Mouse (Mus musculus) granulocyte monocyte progenitor cell, adult 5-6 weeks (primary cell): ENCODE results near the gene Gcgr. TPM values are rescaled to one million over a fixed set of nuclear protein-coding genes. Genes with fewer than 3 reads are reported as not detected.

Experiments used
- ATAC-seq: replicated peaks from 2 replicates; pipeline ENCODE4 v1.8.0; 2016; ENCODE audit warnings: mild to moderate bottlenecking, moderate TSS enrichment, inconsistent platforms; ENCODE audit not compliant: poor library complexity, severe bottlenecking
- total RNA-seq, 2 experiments: library from RNA; stranded (forward) in 1 of 2; stranded (reverse) in 1 of 2; fragments of 200-712, 200-1000 nt in 1 of 2; fragments of >200 nt in 1 of 2; fragmentation: Nextera tagmentation in 1 of 2; gene quantifications; 2 replicates each; pipeline ENCODE4 v1.2.3; 2014 to 2017

The Gcgr gene
- total RNA-seq, 2 experiments from 2014 or later, result not detected

GRCm38 (mm10) chr11:120560952-120561728 is 30.6 kb downstream of the Gcgr start:
- ATAC-seq, result no peak

- no peak for ATAC-seq
Measured at GRCm38 (mm10) chr11:120562949-120563348, 32.5 kb downstream of the Gcgr start.

GRCm38 (mm10) chr11:120565114-120565513 is 34.6 kb downstream of the Gcgr start:
- no peak for ATAC-seq

GRCm38 (mm10) chr11:120568324-120568723 is 37.8 kb downstream of the Gcgr start:
- ATAC-seq, result no peak

- peak; percentile 36 for ATAC-seq
Measured at GRCm38 (mm10) chr11:120571122-120571521, 40.6 kb downstream of the Gcgr start.

GRCm38 (mm10) chr11:120571754-120572416 is 41.4 kb downstream of the Gcgr start:
- ATAC-seq, result no peak

- ATAC-seq, result no peak
Measured at GRCm38 (mm10) chr11:120572417-120572751, 41.9 kb downstream of the Gcgr start.

GRCm38 (mm10) chr11:120572752-120573584 is 42.5 kb downstream of the Gcgr start, which contains the start of gene P4hb:
TSS of gene P4hb (minus strand) at chr11:120573253.
- peak; percentile 72 for ATAC-seq

- no peak for ATAC-seq
Measured at GRCm38 (mm10) chr11:120573585-120574277, 43.2 kb downstream of the Gcgr start.

GRCm38 (mm10) chr11:120574278-120574600 is 43.7 kb downstream of the Gcgr start:
- no peak for ATAC-seq

- ATAC-seq, result no peak
Measured at GRCm38 (mm10) chr11:120575046-120575445, 44.5 kb downstream of the Gcgr start.

GRCm38 (mm10) chr11:120575940-120576339 is 45.4 kb downstream of the Gcgr start:
- no peak for ATAC-seq

- no peak for ATAC-seq
Measured at GRCm38 (mm10) chr11:120576365-120576981, 46.0 kb downstream of the Gcgr start.

GRCm38 (mm10) chr11:120577211-120578023 is 46.9 kb downstream of the Gcgr start:
- no peak for ATAC-seq

- no peak for ATAC-seq
Measured at GRCm38 (mm10) chr11:120578024-120578693, 47.7 kb downstream of the Gcgr start.

GRCm38 (mm10) chr11:120578694-120579243 is 48.3 kb downstream of the Gcgr start:
- no peak for ATAC-seq

- ATAC-seq, result 0 out of 2 replicates have a peak, but pooled peaks have one; percentile 20
Measured at GRCm38 (mm10) chr11:120579316-120580107, 49.0 kb downstream of the Gcgr start.
